In the genomic region with DNA sequence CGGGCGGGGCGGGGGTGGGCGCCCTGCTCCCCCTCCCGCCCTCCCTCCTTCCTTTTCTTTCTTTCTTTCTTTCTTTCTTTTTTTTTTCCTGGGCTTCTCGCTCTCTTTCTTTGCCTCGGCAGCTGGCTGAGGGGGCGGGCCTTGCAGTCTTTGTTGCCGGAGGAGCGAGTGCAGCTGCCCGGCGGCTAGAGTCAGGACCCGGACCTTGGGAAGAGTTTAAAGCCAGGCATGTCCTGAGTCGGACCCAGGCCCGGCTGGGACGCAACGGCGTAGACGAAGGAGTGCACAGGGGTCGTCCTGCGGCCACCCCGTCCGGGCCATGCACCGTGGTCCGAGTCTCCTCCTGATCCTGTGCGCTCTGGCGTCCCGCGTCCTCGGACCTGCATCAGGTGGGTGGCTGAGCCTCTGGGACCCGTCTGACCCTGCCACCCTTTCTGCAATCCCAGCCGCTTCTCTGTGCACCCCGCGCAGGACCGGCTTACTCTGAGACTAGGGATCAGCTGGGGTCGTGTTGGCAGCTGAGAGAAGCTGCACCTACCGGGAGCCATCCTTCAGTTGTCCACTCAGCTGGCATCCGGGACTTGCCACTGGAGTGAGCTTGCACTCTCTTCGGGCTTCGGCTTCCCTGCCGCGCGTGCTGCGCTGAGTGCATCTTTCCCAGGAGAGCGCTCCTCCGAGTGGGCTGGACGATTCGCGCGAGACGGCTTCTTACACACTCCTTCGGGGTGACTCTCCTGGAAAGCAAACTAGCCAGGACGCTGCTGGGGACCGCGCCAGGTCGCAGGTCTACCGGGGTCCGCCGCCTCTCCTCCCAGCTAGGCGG, we compare ENCODE assay signal across 8 mouse cellular contexts. TPM values are rescaled to one million over a fixed set of nuclear protein-coding genes. Genes with fewer than 3 reads are reported as not detected.
A peak's percentile ranks its signal among the peaks of the same experiment; 100 is the strongest.
DNase-seq lines count a peak whose midpoint lies in the region; ATAC-seq lines count a peak whose summit lies in the region.

A gene (plus strand): TSS at position 144 of the 823 bp plus-strand sequence.

- H3K4me1 ChIP-seq in embryonic facial prominence, embryonic 15.5 days, result peaks cover 11% of the 10 kb centered on the region

- DNase-seq in CD8-positive naive resting alpha-beta T cell, adult 2 months (ENCODE audit: low read depth in 2 of 2, low spot score in 2 of 2), result peak; percentile 6 to 7
- DNase-seq in adrenal gland, adult (ENCODE audit: inconsistent age in 2 of 2, low spot score in 1 of 2), result peak; percentile 65 to 85
- DNase-seq in heart, postnatal 14 days, result peak in 1 of 2 experiments; percentile 64
- peak; percentile 78 to 86 for DNase-seq in kidney, postnatal 4 days
- peak; percentile 23 for DNase-seq in lung, postnatal 25 days (ENCODE audit: low spot score)
- peak; percentile 77 for DNase-seq in retina, postnatal 1 day

- no peaks in the 10 kb centered on the region for H3K9me3 ChIP-seq in embryonic facial prominence, embryonic 15.5 days (replicated peaks)

- peak within 1 kb of the TSS; percentile 50 for H3K4me3 ChIP-seq in embryonic facial prominence, embryonic 15.5 days (replicated peaks)

- intact Hi-C loops in heart, postnatal 14 days (cut with DNase I), result loop anchor here (2.0 kb wide), 2 partner anchors 34 to 36 kb away; no protein-coding TSS in a partner anchor

- H3K27ac ChIP-seq in embryonic facial prominence, embryonic 15.5 days (replicated peaks), result peak within 1 kb of the TSS; percentile 40

- no peaks in the 10 kb centered on the region for H3K27me3 ChIP-seq in embryonic facial prominence, embryonic 15.5 days

- peak within 1 kb of the TSS; percentile 57 for H3K9ac ChIP-seq in embryonic facial prominence, embryonic 15.5 days

- no peaks in the 10 kb centered on the region for H3K36me3 ChIP-seq in embryonic facial prominence, embryonic 15.5 days

- 0% methylated on average over 59 of the region's 60 CpGs for WGBS in embryonic facial prominence, embryonic 15.5 days

- H3K4me2 ChIP-seq in embryonic facial prominence, embryonic 15.5 days (replicated peaks), result peak within 1 kb of the TSS; percentile 90

- ATAC-seq in embryonic facial prominence, embryonic 15.5 days (ENCODE audit: insufficient number of reproducible peaks, low FRiP score, low TSS enrichment, low read depth), result peak; percentile 63
- ATAC-seq in activated CD4-positive, CD25-positive, alpha-beta regulatory T cell, adult 4 months, result no peak

RNA-seq across cellular contexts. Expression of the gene that starts here (rescaled TPM):
- 14.7 and 15.6 TPM in 2 replicates for polyA plus RNA-seq in embryonic facial prominence, embryonic 15.5 days (2015; fragmentation: Nextera tagmentation; extraction: Ambion mirVana)
- total RNA-seq in heart, postnatal 14 days (2021), result 10 to 100 TPM; 23.4 to 27.5 TPM
- polyA plus RNA-seq in activated CD4-positive, CD25-positive, alpha-beta regulatory T cell, adult 4 months (2017; shearing (Covaris generic)), result not detected

Comparison
In these comparisons a context has a peak if more than half of its experiments do, and no peak if none do; other contexts are left out.
1. RNA of the gene that starts here (polyA plus RNA-seq): 14.7 to 15.6 TPM in embryonic facial prominence, embryonic 15.5 days; not detected in activated CD4-positive, CD25-positive, alpha-beta regulatory T cell, adult 4 months; every median in the first group is over 10 times any median in the second.